Mouse (Mus musculus) left cerebral cortex, postnatal 4 days (tissue): ENCODE measurements around the gene Ppp3cb. TPM values are rescaled to one million over a fixed set of nuclear protein-coding genes. Genes with fewer than 3 reads are reported as not detected.

Source experiments
- DNase-seq: peaks from one replicate; pipeline ENCODE4 v3.0.0-alpha.2; 2022
- intact Hi-C: fragments of 180-260 bp; cut with DNase I; formaldehyde crosslinking; loops from one replicate; pipeline ENCODE4 v1.15.1; 2025
- total RNA-seq, 2 experiments: library from RNA; stranded (reverse); gene quantifications; 2 replicates each; pipeline ENCODE4 v1.2.3; 2021

The Ppp3cb gene
- total RNA-seq, 2 experiments from 2014 or later: 355 to 362 TPM

DNA sequence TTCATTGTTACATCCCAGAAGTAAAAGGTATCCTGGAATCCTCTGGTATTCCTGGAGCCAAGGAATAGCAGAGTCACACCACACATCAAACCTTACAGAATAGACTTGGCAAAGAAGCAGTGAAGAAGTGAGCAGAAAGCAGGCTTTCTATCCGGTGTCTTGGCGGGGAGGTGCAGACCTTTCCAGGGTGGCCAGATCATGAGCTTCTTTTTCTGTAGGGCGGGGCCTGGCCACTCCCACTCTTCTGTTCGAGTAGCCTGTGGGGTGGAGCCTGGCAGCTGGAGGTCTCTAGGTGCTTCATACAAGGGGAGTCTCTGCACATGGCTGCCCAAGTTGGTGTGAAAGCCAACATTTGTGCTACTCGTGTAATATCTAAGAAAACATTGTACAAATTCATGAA lies 65.2 kb downstream of the Ppp3cb start:
- intact Hi-C loops: no loop called here

DNA sequence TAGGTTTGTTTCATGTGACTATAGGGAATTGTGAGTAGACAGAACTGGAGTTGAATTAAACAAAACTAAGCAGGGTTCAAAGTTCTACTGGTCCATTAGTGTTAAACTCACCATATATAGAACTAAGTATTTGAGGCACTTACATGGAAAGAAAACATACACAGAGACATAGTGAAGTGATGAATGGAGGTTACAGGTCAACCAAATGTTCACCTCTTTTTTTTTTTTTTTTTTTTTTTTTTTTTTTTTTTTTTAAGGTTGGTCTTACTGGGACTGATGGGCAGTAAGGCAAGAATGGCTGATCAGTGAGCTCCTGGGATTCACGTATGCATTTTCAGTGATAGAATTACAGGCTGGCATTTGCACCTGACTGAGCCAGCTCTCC lies 66.2 kb downstream of the Ppp3cb start:
- intact Hi-C loops: no loop called here
- no peak for DNase-seq

More for the DNA sequence above, 65.2 kb downstream of the Ppp3cb start:
- no peak for DNase-seq

DNA sequence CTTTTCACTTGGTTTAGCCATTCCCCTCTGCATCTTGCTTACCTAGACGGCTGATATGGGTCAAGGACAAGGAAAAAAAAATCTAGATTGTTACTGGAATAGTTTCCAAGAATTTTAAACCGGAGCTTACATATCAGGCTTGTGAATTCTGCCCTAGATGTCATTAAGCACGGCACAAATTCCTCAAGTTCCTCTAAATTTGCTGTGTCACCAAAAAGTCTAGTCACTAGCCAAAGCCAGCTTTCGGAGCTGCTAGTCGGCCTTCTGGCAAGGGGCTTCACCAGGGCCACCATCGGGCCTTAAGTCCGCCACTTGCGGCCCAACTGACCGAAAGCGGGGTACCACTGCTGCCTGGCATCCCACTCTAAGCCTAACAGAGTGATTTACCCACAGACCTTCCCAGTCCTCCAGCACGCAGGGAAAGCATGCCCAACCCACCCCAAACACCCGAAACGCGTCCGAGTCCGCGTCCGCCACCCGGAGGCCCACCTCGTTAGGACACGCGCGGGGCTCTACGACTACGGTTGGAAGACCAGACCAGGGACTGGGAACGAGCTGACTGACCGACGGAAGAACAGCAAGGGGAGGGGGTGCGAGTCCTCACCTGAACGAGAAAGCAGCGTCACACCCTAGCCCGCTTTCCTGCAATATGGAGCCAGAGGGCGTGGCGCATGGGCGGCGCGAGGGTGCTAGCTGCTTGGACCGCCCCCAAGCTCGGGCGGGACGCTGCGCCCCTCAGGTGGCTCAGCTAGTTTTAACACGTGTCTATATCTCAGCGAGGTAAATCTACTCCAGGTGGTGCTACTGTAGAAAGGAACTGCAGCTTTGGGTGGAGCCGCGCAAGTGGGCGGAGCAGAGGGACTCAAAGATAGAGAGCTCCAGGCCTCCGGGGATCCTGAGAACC lies 66.8 kb downstream of the Ppp3cb start, which contains the start of gene Anxa7:
Anxa7 (minus strand) TSS at position 843 of the 904 bp plus-strand sequence.
- intact Hi-C loops: no loop called here

DNA sequence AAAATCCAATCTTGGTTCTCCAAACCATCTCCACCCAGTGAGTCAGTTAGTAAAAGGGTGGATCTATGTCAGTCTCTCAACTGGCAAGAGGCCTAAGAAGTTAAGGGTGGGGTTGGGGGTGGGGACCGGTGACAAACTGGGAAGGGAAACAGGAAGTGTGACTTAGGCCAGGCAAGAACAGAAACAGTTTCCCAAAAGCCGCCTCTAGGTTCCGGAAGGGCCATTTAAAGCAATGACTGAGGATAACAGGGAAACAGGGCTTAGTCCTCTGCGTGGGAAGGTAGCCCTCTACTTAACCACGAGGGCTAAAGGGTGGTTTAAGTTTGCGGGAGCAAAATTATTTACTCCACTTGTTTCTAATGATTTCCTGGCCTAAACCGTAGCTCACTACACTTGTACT lies 67.6 kb downstream of the Ppp3cb start:
- intact Hi-C loops: no loop called here
- DNase-seq: no peak

More for the DNA sequence above, 66.8 kb downstream of the Ppp3cb start, which contains the start of gene Anxa7:
- peak; percentile 45 for DNase-seq

DNA sequence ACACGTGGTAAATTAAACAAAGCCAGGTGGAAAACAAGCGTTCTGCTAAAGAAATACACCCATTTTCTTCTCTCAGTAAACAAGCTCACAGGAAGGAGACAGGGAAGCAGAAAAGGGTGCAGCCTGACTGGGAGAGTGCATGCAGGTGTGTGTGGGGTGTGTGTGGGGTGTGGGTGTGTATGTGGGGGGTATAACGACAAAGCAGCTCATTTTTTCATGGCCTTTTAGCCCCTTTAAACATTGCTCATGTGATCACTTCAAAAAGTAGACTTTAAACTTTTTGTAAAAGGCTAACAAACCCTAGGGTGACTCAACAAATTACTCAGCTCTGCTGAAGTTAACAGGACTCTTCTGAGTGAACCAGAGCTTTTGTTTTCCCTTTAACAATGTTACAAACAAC lies 68.0 kb downstream of the Ppp3cb start:
- intact Hi-C loops: no loop called here
- no peak for DNase-seq

DNA sequence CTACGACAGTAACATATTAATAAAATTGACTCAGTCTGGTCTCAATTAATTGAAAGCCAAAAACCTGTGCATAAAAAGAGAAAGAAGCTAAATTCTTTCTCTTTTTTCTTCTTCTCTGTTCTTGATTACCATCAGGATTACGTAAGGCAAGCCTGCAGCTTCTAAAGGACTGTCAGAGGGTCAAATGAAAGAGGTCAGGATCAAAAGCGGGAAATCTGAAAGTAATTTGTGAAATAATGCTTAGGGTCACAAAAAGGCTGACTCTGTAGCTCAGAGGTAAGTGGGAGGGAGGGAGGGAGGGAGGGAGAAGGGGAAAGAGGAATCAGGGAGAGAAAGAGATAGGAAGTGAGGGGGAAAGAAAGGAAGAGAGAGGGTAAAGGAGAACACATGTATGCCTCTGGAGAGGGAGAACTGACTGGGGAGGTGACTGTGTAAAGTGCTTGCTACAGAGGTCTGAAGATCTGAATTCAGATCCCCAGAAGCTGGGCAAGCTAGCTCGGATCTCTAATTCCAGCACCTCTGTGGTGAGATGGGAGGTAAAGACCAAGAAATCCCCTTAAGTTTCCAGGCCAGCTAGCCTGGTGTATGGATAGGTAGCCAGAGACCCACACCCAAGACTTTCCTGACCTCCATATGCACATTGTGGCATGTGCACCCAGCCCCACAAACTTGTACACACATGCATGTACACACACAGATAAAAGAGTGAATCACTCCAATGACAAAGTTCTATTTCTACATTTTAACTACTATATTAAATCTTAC lies 68.9 kb downstream of the Ppp3cb start:
- intact Hi-C loops: no loop called here
- DNase-seq: no peak

DNA sequence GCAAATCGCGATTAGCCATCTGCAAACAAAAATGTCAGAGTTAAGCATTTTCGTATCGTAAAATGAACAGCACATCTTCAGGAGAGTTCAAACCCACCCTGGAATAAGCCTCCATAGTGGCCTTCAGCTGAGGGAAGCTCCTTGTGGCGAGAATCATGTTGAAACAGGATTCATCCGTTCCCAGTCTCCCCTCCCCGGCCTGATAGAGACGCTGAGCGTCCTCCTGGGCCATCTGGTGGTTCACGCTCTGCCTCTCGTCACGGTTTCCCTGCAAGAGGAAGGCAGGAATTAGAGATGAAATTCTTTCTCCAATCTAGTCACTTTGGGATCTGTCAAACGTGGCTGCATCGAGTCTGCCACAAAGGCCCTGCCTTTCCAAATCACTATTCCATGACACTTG lies 86.2 kb downstream of the Ppp3cb start:
- no peak for DNase-seq

DNA sequence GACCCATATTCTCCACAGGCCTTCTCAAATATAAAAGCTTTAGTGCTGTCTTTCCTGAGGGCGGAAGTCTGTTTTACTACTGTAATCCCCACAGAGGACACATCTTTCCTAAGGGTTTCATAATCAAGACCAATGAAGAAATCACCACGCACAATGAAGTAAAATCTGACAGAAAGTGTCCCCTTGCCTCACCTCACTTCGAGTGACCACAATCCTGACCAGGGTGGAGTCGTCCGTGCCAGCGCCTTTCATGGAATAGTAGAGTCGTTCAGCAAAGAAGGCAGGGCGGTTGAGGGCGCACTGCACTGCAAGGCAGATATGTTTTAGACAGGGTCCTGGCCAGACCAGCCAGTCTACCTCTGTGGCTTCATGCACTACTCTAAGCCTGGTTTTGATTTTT lies 88.0 kb downstream of the Ppp3cb start:
- DNase-seq: no peak
- intact Hi-C loops: no loop called here

More for the DNA sequence above, 86.2 kb downstream of the Ppp3cb start:
- intact Hi-C loops: no loop called here

DNA sequence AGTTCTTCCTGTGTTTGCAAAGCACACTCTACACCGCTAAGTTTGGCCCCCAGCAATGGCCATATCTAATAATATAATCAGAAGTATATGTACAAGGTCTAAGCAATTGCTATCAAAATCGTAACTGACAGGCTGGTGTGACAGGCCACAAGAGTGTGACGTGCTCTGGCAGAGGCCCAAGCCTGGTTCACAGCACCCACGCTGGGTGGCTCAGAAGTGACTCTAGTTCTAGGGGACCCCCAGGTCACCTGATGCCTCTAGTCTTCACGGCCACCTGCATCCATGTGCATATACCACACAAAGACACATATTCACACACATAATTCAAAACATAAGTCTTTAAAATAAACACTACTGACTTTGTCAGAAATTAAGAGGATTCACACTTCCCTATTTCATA lies 93.4 kb downstream of the Ppp3cb start:
- intact Hi-C loops: loop anchor here (5.0 kb wide), 1 partner anchor 41 kb away; no protein-coding TSS in a partner anchor
- no peak for DNase-seq

DNA sequence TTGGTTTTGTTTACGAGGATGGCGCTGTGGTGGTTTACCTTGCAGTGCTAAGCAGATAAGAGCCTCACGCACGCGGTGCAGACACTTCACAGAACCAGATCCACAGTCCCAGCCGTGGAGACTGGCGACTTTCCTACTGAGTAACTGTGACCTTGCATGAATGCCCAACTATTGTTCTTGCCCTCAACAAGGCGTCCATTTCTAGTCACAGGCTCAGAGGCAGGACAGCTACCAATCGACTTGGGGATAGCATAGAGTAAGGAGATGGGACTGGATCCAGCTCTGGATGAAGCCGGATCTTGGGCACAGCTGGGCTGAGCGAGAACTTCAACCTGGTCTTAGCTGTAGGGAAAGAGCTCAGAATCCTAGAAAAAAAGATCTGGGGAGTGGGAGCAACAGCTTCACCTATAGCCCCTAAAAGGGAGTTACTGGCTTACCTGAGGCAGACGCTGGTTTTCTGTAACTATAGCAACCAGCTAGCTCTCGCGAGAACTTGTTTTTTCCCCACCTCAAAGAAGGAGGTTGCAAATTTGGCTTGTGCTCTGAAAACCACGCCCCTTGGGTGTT lies 94.5 kb downstream of the Ppp3cb start, which contains the start of gene Cfap70:
Cfap70 (minus strand) TSS at position 462 of the 567 bp plus-strand sequence.
- intact Hi-C loops: loop anchor here (5.0 kb wide), 1 partner anchor 40 kb away; no protein-coding TSS in a partner anchor

DNA sequence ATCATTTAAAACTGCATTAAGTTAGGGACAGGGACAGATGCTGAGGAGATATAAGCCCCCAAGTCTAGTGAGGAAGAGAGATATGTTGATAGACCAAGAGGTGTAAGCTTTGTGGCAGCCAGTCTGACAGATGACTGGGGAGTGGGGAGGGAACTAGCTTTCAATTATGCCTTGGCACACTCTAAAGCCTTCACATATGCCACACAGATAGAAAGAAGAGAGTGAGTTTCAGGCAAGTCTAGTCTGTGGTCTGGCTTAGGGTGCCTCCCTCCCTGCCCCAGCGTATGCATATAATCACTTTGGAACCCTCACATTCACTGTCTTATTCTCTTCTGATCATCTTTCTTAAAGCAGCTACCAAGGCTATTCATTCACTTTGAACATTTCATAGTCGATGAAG lies 95.1 kb downstream of the Ppp3cb start:
- intact Hi-C loops: loop anchor here (5.0 kb wide), 1 partner anchor 39 kb away; no protein-coding TSS in a partner anchor
- no peak for DNase-seq

More for the DNA sequence above, 94.5 kb downstream of the Ppp3cb start, which contains the start of gene Cfap70:
- peak; percentile 48 for DNase-seq

Other genes with a start within 250 kb of the Ppp3cb start
- gene Ecd, start 198.5 kb downstream of the Ppp3cb start, total RNA-seq: 10 to 100 TPM; 31.6 to 34.8 TPM
- 10 to 100 TPM; 51.8 to 53.2 TPM for gene Fam149b, start 198.4 kb downstream of the Ppp3cb start, total RNA-seq
- gene Dnajc9, start 157.7 kb downstream of the Ppp3cb start, total RNA-seq: 10 to 100 TPM; 34.5 to 39.6 TPM
- 10 to 100 TPM; 32.9 to 33.2 TPM for gene Mrps16, start 152.9 kb downstream of the Ppp3cb start, total RNA-seq
- 1 to 10 TPM; 1.7 to 2.9 TPM for gene Cfap70, start 94.3 kb downstream of the Ppp3cb start, total RNA-seq
- gene Anxa7, start 66.4 kb downstream of the Ppp3cb start, total RNA-seq: 10 to 100 TPM; 46.1 to 50.4 TPM
- 1 to 10 TPM; 1.4 to 1.8 TPM for gene Mss51, start 49.7 kb downstream of the Ppp3cb start, total RNA-seq
- 10 to 100 TPM; 23.0 to 26.9 TPM for gene Usp54, start 94.5 kb upstream of the Ppp3cb start, total RNA-seq
- not detected for gene Myoz1, start 110.0 kb upstream of the Ppp3cb start, total RNA-seq
- under 1 TPM; 0.16 to 0.28 TPM for gene Synpo2l, start 121.8 kb upstream of the Ppp3cb start, total RNA-seq
- gene Sec24c, start 127.7 kb upstream of the Ppp3cb start, total RNA-seq: 100 to 1,000 TPM; 124 to 151 TPM
- gene Fut11, start 148.4 kb upstream of the Ppp3cb start, total RNA-seq: 10 to 100 TPM; 21.9 to 22.3 TPM
- gene Chchd1, start 156.4 kb upstream of the Ppp3cb start, total RNA-seq: 10 to 100 TPM; 75.5 to 76.4 TPM
- gene Zswim8, start 161.0 kb upstream of the Ppp3cb start, total RNA-seq: 100 to 1,000 TPM; 182 to 183 TPM
- 10 to 100 TPM; 22.6 to 23.5 TPM for gene Ndst2, start 188.0 kb upstream of the Ppp3cb start, total RNA-seq
- 100 to 1,000 TPM; 184 to 193 TPM for gene Camk2g, start 247.5 kb upstream of the Ppp3cb start, total RNA-seq